Mouse (Mus musculus) layer of hippocampus, adult 6 months (tissue): Measurements from ENCODE around the gene Hbb-y. TPM values are rescaled to one million over a fixed set of nuclear protein-coding genes. Genes with fewer than 3 reads are reported as not detected.

Experiments used
- long read RNA-seq, 2 experiments: library from polyadenylated mRNA; unstranded; transcript quantifications; one replicate each; pipeline ENCODE4 v2.0.0; 2019 to 2020
- polyA plus RNA-seq: library from polyadenylated mRNA; unstranded; fragments of <200 nt; fragmentation: Nextera tagmentation; gene quantifications from 2 replicates; pipeline ENCODE4 v1.2.3, GENCODE M21; 2021

Hbb-y gene
- polyA plus RNA-seq = not detected in 2 replicates
- long read RNA-seq, experiment 1 = 0 reads
- long read RNA-seq, experiment 2 = 0 reads

DNA sequence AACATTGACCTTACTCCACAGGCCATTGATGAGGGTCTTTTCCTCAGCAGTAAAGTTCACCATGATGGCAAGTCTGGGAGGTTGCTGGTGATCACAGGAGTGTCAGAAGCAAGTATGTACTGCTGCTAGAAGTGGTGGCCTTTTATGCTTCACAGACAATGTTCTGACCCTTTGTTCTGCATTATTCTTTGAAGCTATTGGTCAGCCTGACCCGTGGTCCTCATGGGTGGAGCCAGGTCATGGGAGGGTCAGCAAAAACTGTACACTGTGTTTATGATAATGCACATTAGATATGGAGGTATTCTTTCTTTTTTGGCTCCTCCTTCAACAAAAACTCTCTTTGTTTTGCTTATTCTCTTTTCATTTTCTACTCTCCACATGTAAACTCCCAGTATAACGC lies at the start of gene Hbb-y:
Gene Hbb-y (minus strand): TSS at position 127 of the 400 bp plus-strand sequence.

DNA sequence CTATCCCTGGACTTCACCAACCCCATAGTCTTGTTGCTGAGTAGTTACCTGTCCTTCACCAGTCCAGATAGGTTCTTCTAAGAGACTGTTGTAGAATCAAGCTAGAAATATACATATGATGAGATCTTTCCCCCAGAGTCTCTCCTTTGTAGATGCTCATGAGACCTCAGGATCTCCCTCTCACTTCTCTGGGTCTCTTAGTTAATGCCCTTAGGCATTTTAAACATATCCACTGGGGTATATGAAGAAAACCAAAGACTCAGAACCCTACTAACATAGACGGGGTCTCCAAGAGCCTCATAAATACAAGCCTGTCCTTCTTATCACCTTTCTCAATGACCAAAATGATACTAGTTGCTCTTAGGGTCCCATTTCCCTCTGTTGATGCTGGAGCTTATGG lies 41.4 kb upstream of the Hbb-y start, which contains the start of gene Olfr64:
Gene Olfr64 (minus strand): TSS at position 101 of the 400 bp plus-strand sequence.

DNA sequence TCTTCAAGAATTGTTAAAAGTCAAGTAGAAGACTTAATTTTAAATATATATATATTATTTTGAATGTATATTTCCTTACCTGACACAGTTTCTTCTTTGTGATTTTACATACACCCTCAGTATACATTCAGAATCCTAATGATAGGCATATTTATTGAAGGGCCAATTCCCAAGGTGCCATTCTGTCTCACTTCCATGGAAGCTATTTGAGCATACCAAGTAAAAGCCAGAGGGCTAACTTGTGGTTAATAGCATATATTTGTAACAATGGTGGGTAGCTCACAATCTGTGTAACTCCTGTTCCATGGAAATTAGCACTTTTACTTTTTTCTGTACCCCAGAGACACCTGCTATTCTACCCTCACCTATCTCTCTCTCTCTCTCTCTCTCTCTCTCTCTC lies 33.1 kb upstream of the Hbb-y start, which contains the start of gene Olfr66:
Gene Olfr66 (minus strand): TSS at position 101 of the 400 bp plus-strand sequence.

DNA sequence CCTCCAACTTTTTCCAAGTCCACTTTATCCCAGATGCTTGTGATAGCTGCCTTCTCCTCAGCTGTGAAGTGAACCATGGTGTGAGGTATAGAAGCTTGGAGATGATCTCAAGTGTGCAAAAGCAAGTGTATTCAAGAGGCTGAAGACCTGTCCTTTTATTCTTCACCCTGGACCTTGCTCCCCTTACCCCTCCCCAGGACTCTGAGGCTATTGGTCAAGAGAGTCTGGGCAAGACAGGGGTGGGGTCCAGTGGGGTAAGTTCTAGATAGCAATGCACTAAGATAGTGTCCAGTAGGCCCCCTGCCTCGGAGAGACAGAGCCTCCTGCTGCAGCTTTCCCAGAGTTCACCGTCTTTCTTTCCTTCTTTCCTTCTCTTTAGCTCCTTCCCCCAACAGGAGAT lies 10.0 kb downstream of the Hbb-y start, which contains the start of gene Hbb-bh1:
Gene Hbb-bh1 (minus strand): TSS at position 131 of the 400 bp plus-strand sequence.

DNA sequence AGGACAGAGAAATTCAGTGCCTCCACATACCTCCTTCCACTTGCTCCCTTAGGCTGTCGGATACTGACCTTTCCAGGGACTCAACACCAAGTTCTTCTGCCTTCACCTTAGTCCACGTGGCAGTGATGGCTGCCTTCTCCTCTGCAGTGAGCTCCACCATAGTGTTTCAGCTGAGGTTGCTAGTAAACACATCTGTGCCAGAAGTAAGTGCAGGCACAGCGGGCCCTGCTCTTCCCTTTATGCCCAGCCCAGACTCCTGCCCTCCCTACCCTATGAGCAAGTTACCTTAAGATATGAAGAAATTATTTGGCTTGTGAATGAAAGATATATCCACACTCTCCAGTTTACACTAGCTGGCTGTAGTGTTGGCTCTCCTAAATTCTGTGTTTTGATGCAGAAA lies 12.7 kb downstream of the Hbb-y start, which contains the start of gene Hbb-bh2:
Gene Hbb-bh2 (minus strand): TSS at position 253 of the 400 bp plus-strand sequence.

DNA sequence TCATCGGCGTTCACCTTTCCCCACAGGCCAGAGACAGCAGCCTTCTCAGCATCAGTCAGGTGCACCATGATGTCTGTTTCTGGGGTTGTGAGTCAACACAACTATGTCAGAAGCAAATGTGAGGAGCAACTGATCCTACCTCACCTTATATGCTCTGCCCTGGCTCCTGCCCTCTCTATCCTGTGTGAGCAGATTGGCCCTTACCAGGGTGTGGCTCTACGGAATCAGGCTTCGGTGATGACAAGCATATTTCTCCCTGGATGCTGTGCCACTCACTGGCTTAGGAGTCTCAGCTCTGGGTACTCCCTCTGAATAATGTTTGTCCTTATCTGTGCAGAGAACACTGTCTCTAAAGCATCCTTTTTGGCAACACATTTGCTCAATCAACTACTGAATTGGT lies 25.2 kb downstream of the Hbb-y start, which contains the start of gene Hbb-bs:
Gene Hbb-bs (minus strand): TSS at position 289 of the 400 bp plus-strand sequence.

DNA sequence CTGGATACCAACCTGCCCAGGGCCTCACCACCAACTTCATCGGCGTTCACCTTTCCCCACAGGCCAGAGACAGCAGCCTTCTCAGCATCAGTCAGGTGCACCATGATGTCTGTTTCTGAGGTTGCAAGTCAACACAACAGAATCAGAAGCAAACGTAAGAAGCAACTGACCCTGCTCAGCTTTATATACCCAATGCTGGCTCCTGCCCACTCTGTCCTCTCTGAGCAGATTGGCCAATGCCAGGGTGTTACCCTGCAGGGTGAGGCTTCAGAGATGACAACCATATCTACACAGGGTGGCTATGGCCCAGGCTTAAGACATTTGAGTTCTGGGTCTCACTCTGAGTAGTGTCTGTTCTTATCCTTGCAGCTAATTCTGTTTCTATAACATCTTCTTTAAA lies 39.2 kb downstream of the Hbb-y start, which contains the start of gene Hbb-bt:
Gene Hbb-bt (minus strand): TSS at position 231 of the 400 bp plus-strand sequence.

Other genes with a start within 250 kb of the Hbb-y start
- not detected in 2 replicates for gene Olfr620, start 240.7 kb downstream of the Hbb-y start, polyA plus RNA-seq
- not detected in 2 replicates for gene Olfr622, start 210.5 kb downstream of the Hbb-y start, polyA plus RNA-seq
- gene Olfr623, start 189.5 kb downstream of the Hbb-y start, polyA plus RNA-seq = not detected in 2 replicates
- not detected in 2 replicates for gene Olfr624, start 182.0 kb downstream of the Hbb-y start, polyA plus RNA-seq
- gene Olfr625-ps1, start 170.5 kb downstream of the Hbb-y start, polyA plus RNA-seq = not detected in 2 replicates
- not detected in 2 replicates for gene Olfr243, start 138.5 kb downstream of the Hbb-y start, polyA plus RNA-seq
- gene Olfr628, start 122.8 kb downstream of the Hbb-y start, polyA plus RNA-seq = not detected in 2 replicates
- gene Olfr629, start 108.3 kb downstream of the Hbb-y start, polyA plus RNA-seq = not detected in 2 replicates
- not detected in 2 replicates for gene Olfr630, start 95.9 kb downstream of the Hbb-y start, polyA plus RNA-seq
- gene Olfr69, start 81.6 kb downstream of the Hbb-y start, polyA plus RNA-seq = not detected in 2 replicates
- gene Olfr68, start 73.5 kb downstream of the Hbb-y start, polyA plus RNA-seq = not detected in 2 replicates
- not detected in 2 replicates for gene Olfr67, start 61.4 kb downstream of the Hbb-y start, polyA plus RNA-seq
- gene Hbb-bt, start 39.2 kb downstream of the Hbb-y start, polyA plus RNA-seq = 0.80 and 2.0 TPM in 2 replicates
- gene Hbb-bs, start 25.1 kb downstream of the Hbb-y start, polyA plus RNA-seq = 6.5 and 12.6 TPM in 2 replicates
- not detected in 2 replicates for gene Hbb-bh2, start 12.7 kb downstream of the Hbb-y start, polyA plus RNA-seq
- gene Hbb-bh1, start 10.1 kb downstream of the Hbb-y start, polyA plus RNA-seq = not detected in 2 replicates
- not detected in 2 replicates for gene Olfr66, start 33.0 kb upstream of the Hbb-y start, polyA plus RNA-seq
- not detected in 2 replicates for gene Olfr64, start 41.3 kb upstream of the Hbb-y start, polyA plus RNA-seq
- not detected in 2 replicates for gene Olfr65, start 50.3 kb upstream of the Hbb-y start, polyA plus RNA-seq
- gene Olfr631, start 75.6 kb upstream of the Hbb-y start, polyA plus RNA-seq = not detected in 2 replicates
- gene Olfr632, start 81.1 kb upstream of the Hbb-y start, polyA plus RNA-seq = not detected in 2 replicates
- gene Olfr633, start 91.2 kb upstream of the Hbb-y start, polyA plus RNA-seq = not detected in 2 replicates
- not detected in 2 replicates for gene Olfr635, start 117.9 kb upstream of the Hbb-y start, polyA plus RNA-seq
- gene Olfr638, start 145.5 kb upstream of the Hbb-y start, polyA plus RNA-seq = not detected in 2 replicates
- gene Olfr639, start 164.1 kb upstream of the Hbb-y start, polyA plus RNA-seq = not detected in 2 replicates
- not detected in 2 replicates for gene Olfr640, start 172.4 kb upstream of the Hbb-y start, polyA plus RNA-seq
- gene Olfr641, start 182.2 kb upstream of the Hbb-y start, polyA plus RNA-seq = not detected in 2 replicates
- not detected in 2 replicates for gene Olfr642, start 199.4 kb upstream of the Hbb-y start, polyA plus RNA-seq
- gene 4930516K23Rik, start 208.2 kb upstream of the Hbb-y start, polyA plus RNA-seq = not detected in 2 replicates
- gene Olfr644, start 218.7 kb upstream of the Hbb-y start, polyA plus RNA-seq = not detected in 2 replicates
- not detected in 2 replicates for gene Olfr645, start 232.2 kb upstream of the Hbb-y start, polyA plus RNA-seq